Mouse (Mus musculus) hindbrain, embryonic 11.5 days (tissue): ENCODE data around the gene M6pr. TPM values are rescaled to one million over a fixed set of nuclear protein-coding genes. Genes with fewer than 3 reads are reported as not detected.

Source experiments
- ATAC-seq: fragments of 200-750 bp; cut with Nextera tagmentation; 2 replicates; pipeline ENCODE4 v1.8.0; 2017; ENCODE audit warnings: mild to moderate bottlenecking, moderate TSS enrichment, moderate library complexity; ENCODE audit not compliant: low FRiP score
- DNase-seq: peaks from one replicate; pipeline ENCODE4 v3.0.0-alpha.2; 2015; ENCODE audit warnings: low spot score
- H3K27ac ChIP-seq: fragments of 300-500 bp; sonication (generic); 2 replicates; pipeline ENCODE4 v1.5.1; 2014; ENCODE audit warnings: mild to moderate bottlenecking, low read depth, low read length
- H3K27me3 ChIP-seq: fragments of 300-500 bp; sonication (generic); 2 replicates; pipeline ENCODE4 v1.6.1; 2014; ENCODE audit warnings: mild to moderate bottlenecking, low read length, moderate library complexity, mixed read lengths; ENCODE audit not compliant: control insufficient read depth, insufficient read depth
- H3K36me3 ChIP-seq: fragments of 300-500 bp; sonication (generic); 2 replicates; pipeline ENCODE4 v1.6.1; 2014; ENCODE audit warnings: mild to moderate bottlenecking, low read length, moderate library complexity, mixed read lengths; ENCODE audit not compliant: control insufficient read depth, insufficient read depth
- H3K4me1 ChIP-seq: fragments of 300-500 bp; sonication (generic); replicated peaks from 2 replicates; pipeline ENCODE4 v1.6.1; 2014; ENCODE audit warnings: low read length, mixed read lengths; ENCODE audit not compliant: control insufficient read depth, insufficient read depth
- H3K4me2 ChIP-seq: fragments of 300-500 bp; sonication (generic); replicated peaks from 2 replicates; pipeline ENCODE4 v1.6.1; 2014; ENCODE audit warnings: mild to moderate bottlenecking, low read depth, low read length
- H3K4me3 ChIP-seq: fragments of 300-500 bp; sonication (generic); 2 replicates; pipeline ENCODE4 v1.5.1; 2014; ENCODE audit warnings: low read depth, low read length
- H3K9ac ChIP-seq: fragments of 300-500 bp; sonication (generic); 2 replicates; pipeline ENCODE4 v1.6.1; 2014; ENCODE audit warnings: low read depth, low read length
- H3K9me3 ChIP-seq: fragments of 300-500 bp; sonication (generic); 2 replicates; pipeline ENCODE4 v1.6.1; 2016; ENCODE audit warnings: low read length; ENCODE audit not compliant: control insufficient read depth
- WGBS: fragments of 180-500 bp; shearing (Covaris S2); extraction: QIAGEN DNeasy Blood & Tissue Kit; methylation state at CpG from one replicate; pipeline ENCODE4 v1.1.7; 2014; 5-methylcytosine and 5-hydroxymethylcytosine counted together
- polyA plus RNA-seq: library from polyadenylated mRNA; unstranded; fragments of >200 nt; fragmentation: Nextera tagmentation; extraction: Ambion mirVana; gene quantifications from 2 replicates; pipeline ENCODE4 v1.2.1, GENCODE M21; 2014

M6pr gene
- polyA plus RNA-seq, 1 experiment from 2014 or later: 84.4 TPM

GRCm38 (mm10) chr6:122302661-122303060 is 5.9 kb upstream of the M6pr start:
- no peak overlapping the region for H3K27ac ChIP-seq
- no peak overlapping the region for H3K9ac ChIP-seq
- no peak overlapping the region for H3K4me2 ChIP-seq
- H3K36me3 ChIP-seq: no peaks in the 10 kb centered on the region
- H3K9me3 ChIP-seq: no peaks in the 10 kb centered on the region
- ATAC-seq: no peak
- no peaks in the 10 kb centered on the region for H3K27me3 ChIP-seq
- H3K4me1 ChIP-seq: no peaks in the 10 kb centered on the region
- WGBS: 86% methylated on average over 4 of the region's 4 CpGs
- H3K4me3 ChIP-seq: no peak overlapping the region
- DNase-seq: no peak

GRCm38 (mm10) chr6:122303526-122303925 is 5.0 kb upstream of the M6pr start:
- Histone ChIP-seq H3K36me3 (no peaks in the 10 kb centered on the region), H3K27me3 (no peaks in the 10 kb centered on the region), H3K9me3 (no peaks in the 10 kb centered on the region), H3K4me2 (no peak overlapping the region), H3K27ac (no peak overlapping the region), H3K4me3 (no peak overlapping the region), H3K4me1 (no peaks in the 10 kb centered on the region), H3K9ac (no peak overlapping the region)
- DNase-seq: no peak
- 84% methylated on average over 9 of the region's 9 CpGs for WGBS
- no peak for ATAC-seq

GRCm38 (mm10) chr6:122304355-122304754 is 4.2 kb upstream of the M6pr start:
- Histone ChIP-seq H3K4me3 (no peak overlapping the region), H3K27me3 (no peaks in the 10 kb centered on the region), H3K9ac (no peak overlapping the region), H3K4me1 (no peaks in the 10 kb centered on the region), H3K4me2 (no peak overlapping the region), H3K9me3 (no peaks in the 10 kb centered on the region), H3K27ac (no peak overlapping the region), H3K36me3 (no peaks in the 10 kb centered on the region)
- DNase-seq (peak; percentile 88), ATAC-seq (no peak)
- WGBS: 38% methylated on average over 6 of the region's 6 CpGs

GRCm38 (mm10) chr6:122304790-122305555 is 3.5 kb upstream of the M6pr start:
- DNase-seq (no peak), ATAC-seq (no peak)
- Histone ChIP-seq H3K9me3 (no peaks in the 10 kb centered on the region), H3K27ac (no peak overlapping the region), H3K4me2 (no peak overlapping the region), H3K4me3 (no peak overlapping the region), H3K9ac (no peak overlapping the region), H3K4me1 (no peaks in the 10 kb centered on the region; the same call in 1 of the 2 replicates), H3K36me3 (no peaks in the 10 kb centered on the region), H3K27me3 (no peaks in the 10 kb centered on the region)
- 88% methylated on average over 12 of the region's 12 CpGs for WGBS

GRCm38 (mm10) chr6:122306707-122307106 is 1.8 kb upstream of the M6pr start:
- Histone ChIP-seq H3K27me3 (no peaks in the 10 kb centered on the region), H3K4me1 (peaks cover 2% of the 10 kb centered on the region; the same call in 1 of the 2 replicates), H3K4me3 (no peak overlapping the region), H3K9ac (no peak overlapping the region), H3K9me3 (no peaks in the 10 kb centered on the region), H3K27ac (no peak overlapping the region), H3K4me2 (no peak overlapping the region), H3K36me3 (no peaks in the 10 kb centered on the region)
- ATAC-seq (no peak), DNase-seq (no peak)
- WGBS: 90% methylated on average over 4 of the region's 4 CpGs

GRCm38 (mm10) chr6:122308136-122308504 is 400 bp upstream of the M6pr start:
- Histone ChIP-seq H3K4me2 (no peak overlapping the region), H3K4me1 (peaks cover 2% of the 10 kb centered on the region; the same call in 1 of the 2 replicates), H3K27me3 (no peaks in the 10 kb centered on the region), H3K36me3 (no peaks in the 10 kb centered on the region), H3K27ac (no peak overlapping the region), H3K4me3 (no peak overlapping the region), H3K9me3 (no peaks in the 10 kb centered on the region), H3K9ac (no peak overlapping the region)
- ATAC-seq: peak; percentile 54
- DNase-seq: no peak
- WGBS: 66% methylated on average over 6 of the region's 6 CpGs

- H3K27me3 ChIP-seq: no peaks in the 10 kb centered on the region
- DNase-seq (no peak), ATAC-seq (no peak)
- peak overlapping the region; percentile 81 for H3K4me2 ChIP-seq
- no peaks in the 10 kb centered on the region for H3K36me3 ChIP-seq
- H3K27ac ChIP-seq: no peak overlapping the region
- H3K9me3 ChIP-seq: no peaks in the 10 kb centered on the region
- peak overlapping the region; percentile 76 for H3K9ac ChIP-seq
- WGBS: 18% methylated on average over 11 of the region's 11 CpGs
- H3K4me3 ChIP-seq: peak overlapping the region; percentile 76
- H3K4me1 ChIP-seq: peaks cover 2% of the 10 kb centered on the region; the same call in 1 of the 2 replicates
These were observed 983 bp downstream of the M6pr start for GRCm38 (mm10) chr6:122309446-122309960.

- Histone ChIP-seq H3K9ac (0 out of 2 replicates have a peak overlapping the region, but pooled peaks have one; percentile 7), H3K9me3 (no peaks in the 10 kb centered on the region), H3K27ac (no peak overlapping the region), H3K4me3 (no peak overlapping the region), H3K4me1 (peaks cover 2% of the 10 kb centered on the region; the same call in 1 of the 2 replicates), H3K4me2 (peak overlapping the region; percentile 81; the same call in 1 of the 2 replicates), H3K27me3 (no peaks in the 10 kb centered on the region), H3K36me3 (no peaks in the 10 kb centered on the region)
- DNase-seq: no peak
- no peak for ATAC-seq
- WGBS: 79% methylated on average over 5 of the region's 5 CpGs
These were observed 1.8 kb downstream of the M6pr start for GRCm38 (mm10) chr6:122310187-122310820.
